Mouse (Mus musculus): Measurements from ENCODE around the gene Dglucy. TPM values are rescaled to one million over a fixed set of nuclear protein-coding genes. Genes with fewer than 3 reads are reported as not detected.

Dglucy gene
- polyA plus RNA-seq, 1 experiment = 0.48 TPM

DNA sequence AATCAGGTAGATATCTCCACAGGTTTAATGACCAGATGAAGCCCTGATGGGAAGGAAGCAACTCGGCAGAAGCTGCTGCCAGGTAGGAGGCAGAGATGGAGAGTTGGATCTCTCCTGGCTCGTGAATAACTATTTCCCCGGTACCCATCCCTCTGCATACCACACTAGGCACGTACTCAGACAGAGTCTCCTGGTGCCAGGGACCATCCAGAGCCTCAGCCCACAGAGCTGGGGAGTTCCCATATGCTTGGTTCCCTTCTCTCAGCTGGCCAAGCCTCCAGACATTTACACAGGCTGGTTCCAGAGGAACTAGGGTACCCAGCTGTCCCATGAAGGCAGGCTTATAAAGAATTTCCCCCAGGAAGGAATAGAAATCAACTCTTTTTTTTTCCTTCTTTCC, 108.0 kb downstream of the Dglucy start:
- Histone ChIP-seq H3K4me1 (ENCODE audit: control insufficient read depth, insufficient read depth, low read length) (no peaks in the 10 kb centered on the region), H3K27me3 (ENCODE audit: control insufficient read depth, insufficient read depth, low read length, poor library complexity, severe bottlenecking) (no peaks in the 10 kb centered on the region; the same call in 1 of the 2 replicates), H3K9ac (ENCODE audit: low read depth, poor library complexity, severe bottlenecking) (no peak overlapping the region), H3K9me3 (replicated peaks; ENCODE audit: control insufficient read depth, insufficient read depth, low read length, poor library complexity, severe bottlenecking) (no peaks in the 10 kb centered on the region), H3K36me3 (ENCODE audit: control insufficient read depth, insufficient read depth, low read length, poor library complexity, severe bottlenecking) (no peaks in the 10 kb centered on the region), H3K4me3 (ENCODE audit: low read depth, low read length) (no peak overlapping the region), H3K27ac (ENCODE audit: insufficient read depth, low read length) (no peak overlapping the region)
- TF ChIP-seq CTCF (IDR thresholded peaks at IDR 0.05; ENCODE audit: low read depth, low read length) = no peak
- no peak for TF ChIP-seq POLR2A (IDR thresholded peaks at IDR 0.05; ENCODE audit: insufficient read depth, low read length)
- TF ChIP-seq EP300 (IDR thresholded peaks at IDR 0.05; ENCODE audit: insufficient read depth, low read depth, low read length) = no peak

DNA sequence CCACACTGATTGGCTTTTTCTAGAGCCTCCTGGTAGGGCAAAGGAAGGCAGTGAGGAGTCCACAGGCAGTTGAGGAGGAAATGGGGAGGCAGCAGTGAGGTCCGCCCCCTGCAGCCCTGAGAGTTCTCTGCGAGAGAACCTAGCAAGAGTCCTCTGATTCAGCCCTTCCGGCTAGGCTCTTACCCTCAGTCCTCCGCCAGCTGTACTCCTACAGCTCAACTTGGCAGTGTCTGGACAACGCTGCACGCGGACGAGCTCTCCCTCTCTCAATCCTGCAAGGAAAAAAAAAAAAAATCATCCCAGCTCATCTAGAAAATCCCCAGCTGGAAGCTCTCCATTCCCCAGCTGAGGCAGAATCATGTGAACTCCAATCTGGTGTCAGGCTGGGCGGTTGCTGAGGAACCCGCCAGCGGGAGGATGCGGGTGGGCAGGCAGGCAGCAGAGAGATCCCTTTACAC, 109.0 kb downstream of the Dglucy start:
- Histone ChIP-seq H3K9ac (ENCODE audit: low read depth, poor library complexity, severe bottlenecking) (no peak overlapping the region), H3K4me3 (ENCODE audit: low read depth, low read length) (no peak overlapping the region), H3K9me3 (replicated peaks; ENCODE audit: control insufficient read depth, insufficient read depth, low read length, poor library complexity, severe bottlenecking) (no peaks in the 10 kb centered on the region), H3K4me1 (ENCODE audit: control insufficient read depth, insufficient read depth, low read length) (no peaks in the 10 kb centered on the region), H3K27me3 (ENCODE audit: control insufficient read depth, insufficient read depth, low read length, poor library complexity, severe bottlenecking) (no peaks in the 10 kb centered on the region; the same call in 1 of the 2 replicates), H3K36me3 (ENCODE audit: control insufficient read depth, insufficient read depth, low read length, poor library complexity, severe bottlenecking) (no peaks in the 10 kb centered on the region), H3K27ac (ENCODE audit: insufficient read depth, low read length) (no peak overlapping the region)
- TF ChIP-seq EP300 (IDR thresholded peaks at IDR 0.05; ENCODE audit: insufficient read depth, low read depth, low read length) (no peak), POLR2A (IDR thresholded peaks at IDR 0.05; ENCODE audit: insufficient read depth, low read length) (no peak), CTCF (IDR thresholded peaks at IDR 0.05; ENCODE audit: low read depth, low read length) (no peak)

DNA sequence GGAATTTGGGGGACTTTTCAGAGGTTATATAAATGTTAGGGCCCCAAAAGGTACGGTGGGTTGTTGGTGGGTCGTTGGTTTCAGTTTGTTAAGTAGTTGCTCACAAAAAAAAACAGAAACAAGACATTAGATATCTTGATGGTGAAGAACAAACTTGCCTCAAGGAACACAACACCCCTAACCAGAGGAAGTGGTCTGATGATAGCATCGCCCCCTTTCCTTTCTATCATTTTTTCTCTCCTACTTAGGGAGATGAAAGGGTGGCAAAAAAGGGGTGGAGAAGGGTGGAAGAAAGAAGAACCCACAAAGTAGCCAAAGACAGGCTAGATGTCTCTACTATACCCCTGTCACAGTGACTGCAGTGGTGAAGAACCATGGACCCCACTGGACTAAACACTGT, 111.7 kb downstream of the Dglucy start:
- Histone ChIP-seq H3K9ac (ENCODE audit: low read depth, poor library complexity, severe bottlenecking) (no peak overlapping the region), H3K9me3 (replicated peaks; ENCODE audit: control insufficient read depth, insufficient read depth, low read length, poor library complexity, severe bottlenecking) (no peaks in the 10 kb centered on the region), H3K27me3 (ENCODE audit: control insufficient read depth, insufficient read depth, low read length, poor library complexity, severe bottlenecking) (no peaks in the 10 kb centered on the region; the same call in 1 of the 2 replicates), H3K36me3 (ENCODE audit: control insufficient read depth, insufficient read depth, low read length, poor library complexity, severe bottlenecking) (no peaks in the 10 kb centered on the region), H3K4me1 (ENCODE audit: control insufficient read depth, insufficient read depth, low read length) (no peaks in the 10 kb centered on the region), H3K27ac (ENCODE audit: insufficient read depth, low read length) (no peak overlapping the region), H3K4me3 (ENCODE audit: low read depth, low read length) (no peak overlapping the region)
- no peak for TF ChIP-seq CTCF (IDR thresholded peaks at IDR 0.05; ENCODE audit: low read depth, low read length)

- Histone ChIP-seq H3K36me3 (ENCODE audit: control insufficient read depth, insufficient read depth, low read length, poor library complexity, severe bottlenecking) (no peaks in the 10 kb centered on the region), H3K4me3 (ENCODE audit: low read depth, low read length) (no peak overlapping the region), H3K9me3 (replicated peaks; ENCODE audit: control insufficient read depth, insufficient read depth, low read length, poor library complexity, severe bottlenecking) (no peaks in the 10 kb centered on the region), H3K9ac (ENCODE audit: low read depth, poor library complexity, severe bottlenecking) (no peak overlapping the region), H3K4me1 (ENCODE audit: control insufficient read depth, insufficient read depth, low read length) (peaks cover 1% of the 10 kb centered on the region), H3K27me3 (ENCODE audit: control insufficient read depth, insufficient read depth, low read length, poor library complexity, severe bottlenecking) (peaks cover 5% of the 10 kb centered on the region), H3K27ac (ENCODE audit: insufficient read depth, low read length) (no peak overlapping the region)
- no peak for TF ChIP-seq EP300 (IDR thresholded peaks at IDR 0.05; ENCODE audit: insufficient read depth, low read depth, low read length)
- no peak for TF ChIP-seq CTCF (IDR thresholded peaks at IDR 0.05; ENCODE audit: low read depth, low read length)
These were observed 116.6 kb downstream of the Dglucy start for GRCm38 (mm10) chr12:100895504-100895903.

DNA sequence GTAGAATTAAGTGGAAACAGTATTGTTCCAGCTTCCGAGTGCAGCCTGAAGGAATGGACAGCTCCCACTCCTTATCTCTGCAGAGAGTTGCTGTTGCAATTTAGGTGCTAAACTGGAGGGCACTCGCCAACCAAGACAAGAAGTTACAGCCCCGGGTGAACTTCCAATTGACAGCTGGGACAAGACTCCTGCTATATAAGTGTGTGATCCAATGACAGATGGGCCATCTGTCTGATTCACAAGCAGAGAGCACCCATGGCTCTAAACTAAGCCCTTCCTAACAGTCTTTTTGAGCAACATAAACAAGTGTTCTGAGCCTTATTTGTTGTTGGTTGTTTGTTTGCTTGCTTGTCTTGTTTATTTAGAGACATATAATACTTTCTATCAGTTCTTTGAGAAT, 117.8 kb downstream of the Dglucy start:
- Histone ChIP-seq H3K27me3 (ENCODE audit: control insufficient read depth, insufficient read depth, low read length, poor library complexity, severe bottlenecking) (peaks cover 5% of the 10 kb centered on the region), H3K4me3 (ENCODE audit: low read depth, low read length) (no peak overlapping the region), H3K9me3 (replicated peaks; ENCODE audit: control insufficient read depth, insufficient read depth, low read length, poor library complexity, severe bottlenecking) (no peaks in the 10 kb centered on the region), H3K4me1 (ENCODE audit: control insufficient read depth, insufficient read depth, low read length) (peaks cover 1% of the 10 kb centered on the region), H3K27ac (ENCODE audit: insufficient read depth, low read length) (no peak overlapping the region), H3K36me3 (ENCODE audit: control insufficient read depth, insufficient read depth, low read length, poor library complexity, severe bottlenecking) (no peaks in the 10 kb centered on the region), H3K9ac (ENCODE audit: low read depth, poor library complexity, severe bottlenecking) (no peak overlapping the region)
- TF ChIP-seq POLR2A (IDR thresholded peaks at IDR 0.05; ENCODE audit: insufficient read depth, low read length) (no peak), EP300 (IDR thresholded peaks at IDR 0.05; ENCODE audit: insufficient read depth, low read depth, low read length) (no peak)

DNA sequence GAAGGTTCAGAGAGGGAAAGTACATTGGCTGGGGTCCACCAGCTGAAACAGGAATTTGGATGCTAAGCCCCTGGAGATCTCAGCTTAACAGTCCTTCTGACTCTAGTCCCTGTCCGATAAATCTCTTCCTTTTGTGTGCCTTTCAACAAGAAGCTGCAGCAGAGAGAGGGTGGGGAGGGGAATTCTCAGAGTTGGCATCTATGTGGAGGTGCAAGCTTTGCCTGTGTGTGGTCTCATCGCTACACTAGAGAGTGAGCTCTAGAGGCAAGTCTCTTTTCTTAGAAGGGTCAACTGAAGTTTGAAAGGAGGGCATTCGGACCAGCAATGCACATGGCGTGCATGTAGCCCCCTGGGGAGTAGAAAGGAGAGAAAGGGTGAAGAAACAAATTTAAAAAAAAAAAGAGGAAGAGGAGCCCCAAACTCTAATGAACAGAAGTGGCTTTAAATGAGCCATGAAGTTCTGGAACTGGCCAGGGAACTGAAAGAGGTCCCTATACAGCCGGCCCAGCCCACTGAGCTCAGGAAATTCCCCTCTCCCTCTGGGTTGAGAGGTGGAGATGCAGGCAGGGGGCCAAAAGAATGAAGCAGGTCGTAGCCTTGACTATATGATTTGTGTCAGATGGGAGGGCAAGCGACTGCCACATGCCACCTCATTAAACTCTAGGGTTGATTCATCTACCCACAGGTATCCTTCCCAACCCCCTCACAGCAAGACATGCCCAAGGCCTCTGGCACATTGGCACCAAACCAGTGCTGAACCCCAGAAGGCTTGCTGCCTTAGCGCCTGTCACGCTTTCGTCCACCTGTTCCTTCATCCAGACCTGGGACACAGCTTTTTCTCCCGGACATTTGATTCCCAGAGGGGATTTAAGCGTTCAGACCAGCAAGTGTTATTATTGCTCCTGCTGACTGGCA, 119.1 kb downstream of the Dglucy start:
- Histone ChIP-seq H3K27ac (ENCODE audit: insufficient read depth, low read length) (no peak overlapping the region), H3K27me3 (ENCODE audit: control insufficient read depth, insufficient read depth, low read length, poor library complexity, severe bottlenecking) (peaks cover 5% of the 10 kb centered on the region), H3K9ac (ENCODE audit: low read depth, poor library complexity, severe bottlenecking) (no peak overlapping the region), H3K9me3 (replicated peaks; ENCODE audit: control insufficient read depth, insufficient read depth, low read length, poor library complexity, severe bottlenecking) (no peaks in the 10 kb centered on the region), H3K4me3 (ENCODE audit: low read depth, low read length) (no peak overlapping the region), H3K36me3 (ENCODE audit: control insufficient read depth, insufficient read depth, low read length, poor library complexity, severe bottlenecking) (no peaks in the 10 kb centered on the region), H3K4me1 (ENCODE audit: control insufficient read depth, insufficient read depth, low read length) (peaks cover 1% of the 10 kb centered on the region)
- TF ChIP-seq CTCF (IDR thresholded peaks at IDR 0.05; ENCODE audit: low read depth, low read length) (no peak), POLR2A (IDR thresholded peaks at IDR 0.05; ENCODE audit: insufficient read depth, low read length) (no peak), EP300 (IDR thresholded peaks at IDR 0.05; ENCODE audit: insufficient read depth, low read depth, low read length) (no peak)

Data from ES-Bruce4 (cell line).